In genomic region chr1:64779863-64780262, GRCm38 (mm10) we compare ENCODE assay signal across 12 mouse cellular contexts. TPM values are rescaled to one million over a fixed set of nuclear protein-coding genes. Genes with fewer than 3 reads are reported as not detected.
A peak's percentile ranks its signal among the peaks of the same experiment; 100 is the strongest.
DNase-seq lines count a peak whose midpoint lies in the region; ATAC-seq and TF ChIP-seq lines count a peak whose summit lies in the region.
"Had no signal": no experiment of that assay in that cellular context is flagged by ENCODE, and none has a peak within 500 bp of the region (broad histone marks: within the 10 kb centered on the region; RNA-seq: fewer than 3 reads in every experiment).

No protein-coding gene starts in this region.

- no peak overlapping the region for H3K27ac ChIP-seq in forebrain, embryonic 15.5 days (replicated peaks)
- no peak overlapping the region for H3K27ac ChIP-seq in midbrain, embryonic 12.5 days (replicated peaks)
- H3K27ac ChIP-seq in stomach, postnatal 0 days (replicated peaks) = no peak overlapping the region
- H3K27ac ChIP-seq: embryonic facial prominence, embryonic 15.5 days had no signal

- no peak for TF ChIP-seq CTCF in E14TG2a.4 (conservative IDR thresholded peaks at IDR 0.05; ENCODE audit: low read length)
- TF ChIP-seq CTCF in stomach, postnatal 0 days (IDR thresholded peaks at IDR 0.05; ENCODE audit: low read depth) = no peak

- peak overlapping the region; percentile 37 for H3K4me3 ChIP-seq in E14TG2a.4 (replicated peaks; ENCODE audit: low read length)
- H3K4me3 ChIP-seq in forebrain, embryonic 15.5 days = no peak overlapping the region; the same call in 1 of the 2 replicates
- H3K4me3 ChIP-seq in midbrain, embryonic 12.5 days = no peak overlapping the region
- H3K4me3 ChIP-seq in stomach, postnatal 0 days (ENCODE audit: low read depth, low read length) = no peak overlapping the region
- H3K4me3 ChIP-seq: embryonic facial prominence, embryonic 15.5 days had no signal

- DNase-seq in embryo, embryonic 10 days (ENCODE audit: low spot score) = peak; percentile 60
- no peak for DNase-seq in stomach, postnatal 0 days (ENCODE audit: low spot score)
- DNase-seq in kidney, postnatal 25 days = no peak
- no peak for DNase-seq in adipocyte (ENCODE audit: low spot score)
- no peak for DNase-seq in thymus, postnatal 10 days (ENCODE audit: low spot score in 2 of 2)
- DNase-seq: B cell, adult 2 months; kidney, adult 2 months; liver had no signal

- H3K27me3 ChIP-seq in E14TG2a.4 (ENCODE audit: insufficient read depth, low read length) = peaks cover 26% of the 10 kb centered on the region
- H3K27me3 ChIP-seq in forebrain, embryonic 15.5 days = peaks cover 23% of the 10 kb centered on the region; the same call in 1 of the 2 replicates
- no peaks in the 10 kb centered on the region for H3K27me3 ChIP-seq in midbrain, embryonic 12.5 days
- no peaks in the 10 kb centered on the region for H3K27me3 ChIP-seq in stomach, postnatal 0 days (ENCODE audit: control insufficient read depth, insufficient read depth, low read length)

- H3K36me3 ChIP-seq in E14TG2a.4 (ENCODE audit: insufficient read depth, low read length) = no peaks in the 10 kb centered on the region
- no peaks in the 10 kb centered on the region for H3K36me3 ChIP-seq in forebrain, embryonic 15.5 days
- no peaks in the 10 kb centered on the region for H3K36me3 ChIP-seq in midbrain, embryonic 12.5 days
- H3K36me3 ChIP-seq in stomach, postnatal 0 days (ENCODE audit: control insufficient read depth, insufficient read depth, low read length) = no peaks in the 10 kb centered on the region
- H3K36me3 ChIP-seq: embryonic facial prominence, embryonic 15.5 days had no signal

- no peak for TF ChIP-seq EP300 in stomach, postnatal 0 days (optimal IDR thresholded peaks at IDR 0.05)

- H3K4me1 ChIP-seq in E14TG2a.4 (replicated peaks; ENCODE audit: low read depth, low read length) = peaks cover 19% of the 10 kb centered on the region
- peaks cover 19% of the 10 kb centered on the region for H3K4me1 ChIP-seq in forebrain, embryonic 15.5 days
- H3K4me1 ChIP-seq in midbrain, embryonic 12.5 days = peaks cover 15% of the 10 kb centered on the region
- H3K4me1 ChIP-seq in stomach, postnatal 0 days (replicated peaks; ENCODE audit: control insufficient read depth, insufficient read depth) = no peaks in the 10 kb centered on the region

- H3K9ac ChIP-seq in forebrain, embryonic 15.5 days (replicated peaks) = no peak overlapping the region; the same call in 1 of the 2 replicates
- H3K9ac ChIP-seq in midbrain, embryonic 12.5 days (replicated peaks) = no peak overlapping the region
- H3K9ac ChIP-seq in stomach, postnatal 0 days (ENCODE audit: low read length) = no peak overlapping the region
- H3K9ac ChIP-seq: embryonic facial prominence, embryonic 15.5 days had no signal

- 4% methylated on average over 12 of the region's 12 CpGs for WGBS in forebrain, embryonic 15.5 days
- 26% methylated on average over 12 of the region's 12 CpGs for WGBS in midbrain, embryonic 12.5 days
- WGBS in stomach, postnatal 0 days = 87% methylated on average over 12 of the region's 12 CpGs

- H3K9me3 ChIP-seq in E14TG2a.4 (ENCODE audit: low read length) = no peaks in the 10 kb centered on the region
- H3K9me3 ChIP-seq in forebrain, embryonic 15.5 days = no peaks in the 10 kb centered on the region
- H3K9me3 ChIP-seq in midbrain, embryonic 12.5 days = no peaks in the 10 kb centered on the region
- H3K9me3 ChIP-seq in stomach, postnatal 0 days (ENCODE audit: control insufficient read depth, low read length) = no peaks in the 10 kb centered on the region
- H3K9me3 ChIP-seq: embryonic facial prominence, embryonic 15.5 days had no signal

- H3K4me2 ChIP-seq in forebrain, embryonic 15.5 days (replicated peaks) = peak overlapping the region; percentile 26
- peak overlapping the region; percentile 22 for H3K4me2 ChIP-seq in midbrain, embryonic 12.5 days (replicated peaks)
- no peak overlapping the region for H3K4me2 ChIP-seq in stomach, postnatal 0 days (replicated peaks; ENCODE audit: low read depth)
- H3K4me2 ChIP-seq: embryonic facial prominence, embryonic 15.5 days had no signal

- ATAC-seq in forebrain, embryonic 15.5 days (replicated peaks) = peak; percentile 68
- peak; percentile 55 for ATAC-seq in midbrain, embryonic 12.5 days (ENCODE audit: low FRiP score, low read depth)
- ATAC-seq in stomach, postnatal 0 days (ENCODE audit: low FRiP score, low TSS enrichment) = no peak

RNA-seq across cellular contexts. Expression of gene Fzd5, which starts 42.3 kb away (rescaled TPM):
- polyA plus RNA-seq in forebrain, embryonic 15.5 days (2015; fragmentation: Nextera tagmentation; extraction: Ambion mirVana) = 0.55 and 0.87 TPM in 2 replicates
- 0.36 and 0.42 TPM in 2 replicates for polyA plus RNA-seq in midbrain, embryonic 12.5 days (2016; fragmentation: Nextera tagmentation; extraction: Ambion mirVana)
- 3.7 and 3.8 TPM in 2 replicates for polyA plus RNA-seq in stomach, postnatal 0 days (2015; fragmentation: Nextera tagmentation; extraction: Ambion mirVana)
